Mouse (Mus musculus): ENCODE measurements around the gene Smok3a. TPM values are rescaled to one million over a fixed set of nuclear protein-coding genes. Genes with fewer than 3 reads are reported as not detected.

The Smok3a gene
- polyA plus RNA-seq, 1 experiment: not detected

DNA sequence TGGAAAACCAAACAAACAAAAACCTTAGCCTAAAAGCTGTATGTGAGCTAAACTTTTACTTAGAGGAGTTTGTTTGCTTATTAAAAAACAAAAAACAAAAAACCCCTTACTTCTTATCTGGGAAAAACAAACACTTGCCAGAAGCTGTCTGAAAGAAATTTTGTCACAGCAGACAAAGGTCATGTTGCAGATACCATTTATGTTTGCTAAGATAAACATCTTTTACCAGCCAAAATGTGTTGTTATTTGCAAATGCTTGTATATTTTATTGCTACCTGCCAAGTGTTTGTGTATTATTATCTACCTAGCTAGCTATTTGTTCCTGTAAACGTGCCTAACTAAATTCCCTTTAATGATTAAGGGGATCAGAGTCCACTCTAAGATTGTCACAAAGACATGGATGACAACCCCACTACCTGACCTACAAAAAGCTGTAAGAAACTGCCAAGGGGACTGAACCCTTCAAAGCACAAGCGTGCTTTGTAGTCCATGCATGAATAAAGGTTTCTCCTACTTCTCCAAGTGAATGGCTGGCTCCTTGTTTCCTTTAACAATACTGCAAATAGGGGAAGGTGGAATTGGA lies 62.3 kb downstream of the Smok3a start:
- Histone ChIP-seq H3K4me3 (ENCODE audit: insufficient read depth, low read length) (no peak overlapping the region), H3K27ac (ENCODE audit: insufficient read depth, low read length) (no peak overlapping the region), H3K4me1 (ENCODE audit: control insufficient read depth, insufficient read depth, low read length) (peaks cover 1% of the 10 kb centered on the region; the same call in 1 of the 2 replicates)
- no peak for TF ChIP-seq CTCF (IDR thresholded peaks at IDR 0.05; ENCODE audit: extremely low read depth, insufficient read depth, low read length)
- no peak for TF ChIP-seq POLR2A (IDR thresholded peaks at IDR 0.05; ENCODE audit: extremely low read depth, insufficient read depth, low read length)

DNA sequence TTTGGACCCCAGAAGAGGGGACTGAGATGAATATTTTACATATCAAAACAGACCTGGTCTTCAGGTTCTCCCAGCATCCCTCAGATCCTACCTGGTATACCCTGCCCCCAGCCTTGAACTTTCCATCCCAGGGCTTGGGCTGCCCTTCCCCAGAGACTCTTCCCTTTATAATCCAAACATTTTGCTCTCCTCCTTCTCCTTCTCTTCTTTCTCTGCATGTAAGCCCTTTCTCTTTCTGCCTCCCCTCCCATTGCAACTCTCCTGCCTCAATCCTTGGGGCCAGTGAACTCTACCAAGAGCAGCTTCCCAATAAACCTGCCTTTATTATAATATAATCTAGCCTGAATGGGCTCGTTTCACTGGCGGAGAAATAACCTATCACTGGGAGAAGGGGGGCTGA lies 62.9 kb downstream of the Smok3a start:
- no peak overlapping the region for H3K4me3 ChIP-seq (ENCODE audit: insufficient read depth, low read length)
- H3K27ac ChIP-seq (ENCODE audit: insufficient read depth, low read length): no peak overlapping the region
- peaks cover 1% of the 10 kb centered on the region; the same call in 1 of the 2 replicates for H3K4me1 ChIP-seq (ENCODE audit: control insufficient read depth, insufficient read depth, low read length)
- TF ChIP-seq CTCF (IDR thresholded peaks at IDR 0.05; ENCODE audit: extremely low read depth, insufficient read depth, low read length): no peak
- TF ChIP-seq POLR2A (IDR thresholded peaks at IDR 0.05; ENCODE audit: extremely low read depth, insufficient read depth, low read length): no peak

Other genes with a start within 250 kb of the Smok3a start
- gene Ppp1r35, start 242.4 kb upstream of the Smok3a start, polyA plus RNA-seq (2012; rRNA removed): 26.9 and 27.6 TPM in 2 replicates
- gene Mepce, start 233.6 kb upstream of the Smok3a start, polyA plus RNA-seq (2012; rRNA removed): 37.8 and 38.1 TPM in 2 replicates
- 11.3 and 12.6 TPM in 2 replicates for gene Zcwpw1, start 233.5 kb upstream of the Smok3a start, polyA plus RNA-seq (2012; rRNA removed)
- 1.1 and 1.3 TPM in 2 replicates for gene Pilra, start 185.0 kb upstream of the Smok3a start, polyA plus RNA-seq (2012; rRNA removed)
- 0.08 TPM in 1 of 2 replicates, not detected in the other for gene Pilrb1, start 163.2 kb upstream of the Smok3a start, polyA plus RNA-seq (2012; rRNA removed)
- gene Pilrb2, start 149.4 kb upstream of the Smok3a start, polyA plus RNA-seq (2012; rRNA removed): 0.42 and 0.44 TPM in 2 replicates
- gene Cyp3a13, start 99.6 kb upstream of the Smok3a start, polyA plus RNA-seq (2012; rRNA removed): 1.2 and 1.6 TPM in 2 replicates
- gene Gjc3, start 58.2 kb upstream of the Smok3a start, polyA plus RNA-seq (2012; rRNA removed): 47.0 and 57.3 TPM in 2 replicates
- gene Azgp1, start 39.7 kb upstream of the Smok3a start, polyA plus RNA-seq (2012; rRNA removed): 0.10 TPM in 1 of 2 replicates, not detected in the other
- not detected in 2 replicates for gene Smok3b, start 168 bp downstream of the Smok3a start, polyA plus RNA-seq (2012; rRNA removed)
- not detected in 2 replicates for gene Smok3c, start 31.9 kb downstream of the Smok3a start, polyA plus RNA-seq (2012; rRNA removed)
- 14.3 and 14.9 TPM in 2 replicates for gene Zkscan1, start 63.8 kb downstream of the Smok3a start, polyA plus RNA-seq (2012; rRNA removed)
- 16.5 and 18.2 TPM in 2 replicates for gene Zscan21, start 95.6 kb downstream of the Smok3a start, polyA plus RNA-seq (2012; rRNA removed)
- 3.9 and 5.4 TPM in 2 replicates for gene Zfp113, start 134.5 kb downstream of the Smok3a start, polyA plus RNA-seq (2012; rRNA removed)
- gene Cops6, start 139.8 kb downstream of the Smok3a start, polyA plus RNA-seq (2012; rRNA removed): 131 and 139 TPM in 2 replicates
- gene Ap4m1, start 150.7 kb downstream of the Smok3a start, polyA plus RNA-seq (2012; rRNA removed): 21.6 and 25.3 TPM in 2 replicates
- 17.1 and 19.7 TPM in 2 replicates for gene Mcm7, start 151.2 kb downstream of the Smok3a start, polyA plus RNA-seq (2012; rRNA removed)
- 54.3 and 55.3 TPM in 2 replicates for gene Taf6, start 166.2 kb downstream of the Smok3a start, polyA plus RNA-seq (2012; rRNA removed)
- gene Cnpy4, start 166.2 kb downstream of the Smok3a start, polyA plus RNA-seq (2012; rRNA removed): 13.3 and 15.8 TPM in 2 replicates
- 5.7 and 7.3 TPM in 2 replicates for gene Mblac1, start 173.1 kb downstream of the Smok3a start, polyA plus RNA-seq (2012; rRNA removed)
- gene Nxpe5, start 204.6 kb downstream of the Smok3a start, polyA plus RNA-seq (2012; rRNA removed): not detected in 2 replicates
- gene Lamtor4, start 234.2 kb downstream of the Smok3a start, polyA plus RNA-seq (2012; rRNA removed): 162 and 163 TPM in 2 replicates
- 83.9 and 86.5 TPM in 2 replicates for gene BC037034, start 242.8 kb downstream of the Smok3a start, polyA plus RNA-seq (2012; rRNA removed)

All from cortical plate, adult 2 months (tissue).